Mouse (Mus musculus) C2C12 (cell line): ENCODE results near the gene Camkmt.

Experiments used
- CEBPB ChIP-seq: IDR thresholded peaks from one replicate; pipeline ENCODE4 v1.6.1; 2011; ENCODE audit warnings: low read depth, mild to moderate bottlenecking, control low read depth, moderate library complexity
- CTCF ChIP-seq: IDR thresholded peaks from one replicate; pipeline ENCODE4 v1.5.1; 2011; ENCODE audit not compliant: control insufficient read depth, insufficient read depth, insufficient read length
- MAX ChIP-seq: IDR thresholded peaks from one replicate; pipeline ENCODE4 v1.6.1; 2011; ENCODE audit warnings: mild to moderate bottlenecking, control low read depth

DNA sequence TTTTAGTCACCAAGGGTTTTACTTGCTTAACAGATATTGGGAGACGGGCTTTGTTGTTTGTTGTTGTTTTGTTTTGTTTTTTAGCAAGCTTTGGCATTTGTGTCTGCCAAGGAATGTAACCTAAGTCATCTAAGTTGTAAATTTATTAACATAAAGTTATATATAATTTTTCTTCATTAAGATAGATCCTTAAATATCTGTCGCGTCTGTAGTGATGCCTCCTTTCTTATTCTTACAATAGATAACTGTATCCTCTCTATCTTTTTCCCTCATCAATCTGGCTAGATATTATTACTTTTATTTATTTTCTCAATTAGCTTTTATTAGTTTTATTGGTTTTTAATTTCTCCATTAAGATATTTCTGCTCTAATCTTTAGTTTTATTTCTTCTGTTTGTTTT is 213.3 kb downstream of the Camkmt start:
- no peak for TF ChIP-seq CTCF
- TF ChIP-seq MAX = no peak
- no peak for TF ChIP-seq CEBPB
